Mouse (Mus musculus) neural tube, embryonic 15.5 days (tissue): ENCODE results near the gene Ppard. TPM values are rescaled to one million over a fixed set of nuclear protein-coding genes. Genes with fewer than 3 reads are reported as not detected.

ENCODE experiments used
- ATAC-seq: fragments of 200-750 bp; cut with Nextera tagmentation; 2 replicates; pipeline ENCODE4 v1.8.0; 2017; ENCODE audit warnings: mild to moderate bottlenecking, moderate TSS enrichment, moderate library complexity; ENCODE audit not compliant: low FRiP score
- H3K27ac ChIP-seq: fragments of 300-500 bp; sonication (generic); replicated peaks from 2 replicates; pipeline ENCODE4 v1.5.1; 2015; ENCODE audit warnings: mild to moderate bottlenecking, inconsistent platforms
- H3K27me3 ChIP-seq: fragments of 300-500 bp; sonication (generic); replicated peaks from 2 replicates; pipeline ENCODE4 v1.6.1; 2015; ENCODE audit warnings: inconsistent platforms
- H3K36me3 ChIP-seq: fragments of 300-500 bp; sonication (generic); 2 replicates; pipeline ENCODE4 v1.6.1; 2015; ENCODE audit warnings: inconsistent platforms
- H3K4me1 ChIP-seq: fragments of 300-500 bp; sonication (generic); 2 replicates; pipeline ENCODE4 v1.6.1; 2015; ENCODE audit warnings: inconsistent platforms
- H3K4me2 ChIP-seq: fragments of 300-500 bp; sonication (generic); 2 replicates; pipeline ENCODE4 v1.6.1; 2015; ENCODE audit warnings: inconsistent platforms, mild to moderate bottlenecking, moderate library complexity
- H3K4me3 ChIP-seq: fragments of 300-500 bp; sonication (generic); replicated peaks from 2 replicates; pipeline ENCODE4 v1.5.1; 2015; ENCODE audit warnings: mild to moderate bottlenecking, inconsistent platforms
- H3K9ac ChIP-seq: fragments of 300-500 bp; sonication (generic); replicated peaks from 2 replicates; pipeline ENCODE4 v1.6.1; 2015; ENCODE audit warnings: mild to moderate bottlenecking, inconsistent platforms
- H3K9me3 ChIP-seq: fragments of 300-500 bp; sonication (generic); replicated peaks from 2 replicates; pipeline ENCODE4 v1.6.1; 2016; ENCODE audit warnings: inconsistent platforms
- WGBS: fragments of 180-500 bp; shearing (Covaris S2); methylation state at CpG from one replicate; pipeline ENCODE4 v1.1.7; 2015; ENCODE audit warnings: mixed read lengths; 5-methylcytosine and 5-hydroxymethylcytosine counted together
- polyA plus RNA-seq: library from polyadenylated mRNA; unstranded; fragments of >200 nt; fragmentation: Nextera tagmentation; extraction: Ambion mirVana; gene quantifications from 2 replicates; pipeline ENCODE4 v1.2.1, GENCODE M21; 2015

Ppard gene
- polyA plus RNA-seq, 1 experiment from 2014 or later, result 1.3 TPM

DNA sequence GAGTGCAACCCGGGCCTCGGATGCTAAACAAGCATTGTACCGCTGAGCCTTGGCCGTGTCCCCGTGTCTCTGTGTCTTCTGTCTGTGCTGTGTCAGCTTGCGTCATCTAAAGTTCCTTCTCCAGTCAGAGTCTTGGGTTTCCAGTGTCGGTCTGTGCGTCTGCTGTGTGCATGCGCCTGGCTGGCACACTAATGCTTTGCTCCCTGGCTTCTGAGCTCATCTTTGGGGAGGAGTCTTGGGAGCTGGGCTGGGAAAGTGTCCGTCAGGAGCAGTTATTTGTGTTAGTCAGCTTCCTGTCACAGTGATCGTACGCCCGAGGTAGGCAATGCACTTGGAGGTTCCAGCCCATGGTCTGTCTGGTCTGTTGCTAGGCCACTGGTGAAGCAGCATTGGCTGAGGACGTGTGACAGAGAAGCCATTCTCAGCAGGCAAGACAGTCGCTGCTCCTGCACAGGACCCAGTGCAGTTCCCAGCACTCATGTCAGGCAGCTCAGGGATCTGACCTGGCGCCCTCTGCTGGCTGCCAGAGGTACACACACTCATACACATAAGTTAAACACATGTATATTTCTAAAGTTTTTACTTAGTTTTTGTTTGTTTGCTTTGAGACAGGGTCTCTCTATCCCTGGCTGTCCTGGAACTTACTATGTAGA is 27.5 kb downstream of the Ppard start:
- WGBS, result 84% methylated on average over 16 of the region's 16 CpGs
- Histone ChIP-seq H3K4me1 (peaks cover 31% of the 10 kb centered on the region), H3K27ac (no peak overlapping the region), H3K9me3 (no peaks in the 10 kb centered on the region), H3K4me2 (no peak overlapping the region), H3K9ac (no peak overlapping the region), H3K27me3 (no peaks in the 10 kb centered on the region), H3K4me3 (no peak overlapping the region), H3K36me3 (no peaks in the 10 kb centered on the region)
- ATAC-seq, result no peak

DNA sequence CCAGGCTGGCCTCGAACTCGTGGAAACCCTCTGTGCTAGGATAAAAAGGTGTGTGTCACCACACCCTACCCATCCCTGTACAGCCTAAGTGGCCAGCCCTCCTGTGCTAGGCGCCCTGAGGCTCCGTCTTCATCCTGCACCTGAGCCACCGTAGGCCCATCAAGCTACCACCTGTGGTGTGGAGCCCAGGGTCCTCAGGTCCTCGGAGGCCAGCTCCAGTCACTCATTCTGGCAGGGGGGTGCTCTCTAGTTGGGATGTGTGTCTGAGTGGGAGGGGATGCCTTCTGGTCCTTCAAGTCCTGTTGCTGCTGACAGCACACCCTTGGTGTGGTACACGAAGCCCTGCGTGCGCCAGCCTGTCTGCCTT is 28.0 kb downstream of the Ppard start:
- no peaks in the 10 kb centered on the region for H3K27me3 ChIP-seq
- H3K4me1 ChIP-seq, result peaks cover 26% of the 10 kb centered on the region
- 86% methylated on average over 9 of the region's 9 CpGs for WGBS
- no peaks in the 10 kb centered on the region for H3K9me3 ChIP-seq
- no peak overlapping the region for H3K9ac ChIP-seq
- no peak overlapping the region for H3K4me3 ChIP-seq
- no peak overlapping the region for H3K4me2 ChIP-seq
- no peak for ATAC-seq
- H3K27ac ChIP-seq, result no peak overlapping the region
- no peaks in the 10 kb centered on the region for H3K36me3 ChIP-seq

DNA sequence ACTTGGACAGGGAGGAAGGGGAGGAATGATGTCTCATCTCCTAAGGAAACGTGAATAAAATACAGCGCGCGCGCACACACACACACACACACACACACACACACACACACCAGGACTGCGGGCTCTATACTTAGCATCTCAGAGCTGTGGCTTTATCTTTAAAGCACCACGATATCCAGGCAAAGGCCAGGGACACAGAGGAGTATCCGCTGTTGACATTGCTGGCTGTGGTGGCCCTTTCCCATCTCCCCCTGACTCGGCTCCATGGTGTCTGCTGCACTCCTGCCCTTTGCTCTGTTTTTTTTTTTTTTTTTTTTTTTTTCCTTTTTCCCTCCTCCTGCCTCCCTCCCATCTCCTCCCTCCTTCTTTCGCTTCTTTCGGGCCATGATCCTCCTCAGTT is 29.3 kb downstream of the Ppard start:
- no peak overlapping the region for H3K4me3 ChIP-seq
- no peak for ATAC-seq
- WGBS, result 82% methylated on average over 11 of the region's 11 CpGs

DNA sequence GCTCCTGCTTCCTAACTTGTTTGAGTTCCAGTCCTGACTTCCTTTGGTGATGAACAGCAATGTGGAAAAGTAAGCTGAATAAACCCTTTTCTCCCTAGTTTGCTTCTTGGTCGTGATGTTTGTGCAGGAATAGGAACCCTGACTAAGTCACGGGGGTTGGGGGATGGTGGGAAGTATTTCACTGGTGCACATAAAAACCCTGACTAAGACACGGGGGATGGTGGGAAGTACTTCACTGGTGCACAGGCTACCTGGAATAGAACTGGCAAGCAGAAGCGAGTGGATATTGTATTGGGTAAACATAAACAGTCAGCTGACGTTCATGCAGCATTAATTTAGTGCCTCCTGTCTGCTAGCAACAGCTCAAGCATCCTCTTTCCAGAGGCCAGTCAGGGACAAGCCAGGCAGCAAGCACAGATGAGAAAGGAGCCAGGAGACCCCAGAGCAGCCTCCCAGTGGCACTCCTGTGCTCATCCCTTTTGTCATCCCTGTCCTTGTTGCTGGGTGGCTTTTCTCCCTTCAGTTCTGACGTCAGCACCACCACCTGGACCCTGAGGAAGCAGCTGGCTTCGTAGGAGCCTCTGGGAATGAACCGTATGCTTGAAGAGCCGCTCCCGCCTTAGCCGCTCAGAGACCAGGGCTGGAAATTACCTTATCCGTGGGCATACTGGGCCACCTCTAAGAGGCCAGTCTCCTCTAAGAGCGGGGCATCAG is 30.8 kb downstream of the Ppard start:
- Histone ChIP-seq H3K36me3 (no peaks in the 10 kb centered on the region), H3K27ac (no peak overlapping the region; the same call in 1 of the 2 replicates), H3K4me3 (no peak overlapping the region), H3K4me1 (peaks cover 4% of the 10 kb centered on the region; the same call in 1 of the 2 replicates), H3K9me3 (no peaks in the 10 kb centered on the region), H3K9ac (no peak overlapping the region), H3K4me2 (no peak overlapping the region), H3K27me3 (no peaks in the 10 kb centered on the region)
- WGBS, result 55% methylated on average over 13 of the region's 13 CpGs
- no peak for ATAC-seq

More for the DNA sequence above, 29.3 kb downstream of the Ppard start:
- no peak overlapping the region for H3K9ac ChIP-seq
- H3K9me3 ChIP-seq, result no peaks in the 10 kb centered on the region
- no peak overlapping the region for H3K27ac ChIP-seq
- H3K36me3 ChIP-seq, result no peaks in the 10 kb centered on the region
- H3K27me3 ChIP-seq, result no peaks in the 10 kb centered on the region
- H3K4me2 ChIP-seq, result no peak overlapping the region
- H3K4me1 ChIP-seq, result peaks cover 14% of the 10 kb centered on the region

DNA sequence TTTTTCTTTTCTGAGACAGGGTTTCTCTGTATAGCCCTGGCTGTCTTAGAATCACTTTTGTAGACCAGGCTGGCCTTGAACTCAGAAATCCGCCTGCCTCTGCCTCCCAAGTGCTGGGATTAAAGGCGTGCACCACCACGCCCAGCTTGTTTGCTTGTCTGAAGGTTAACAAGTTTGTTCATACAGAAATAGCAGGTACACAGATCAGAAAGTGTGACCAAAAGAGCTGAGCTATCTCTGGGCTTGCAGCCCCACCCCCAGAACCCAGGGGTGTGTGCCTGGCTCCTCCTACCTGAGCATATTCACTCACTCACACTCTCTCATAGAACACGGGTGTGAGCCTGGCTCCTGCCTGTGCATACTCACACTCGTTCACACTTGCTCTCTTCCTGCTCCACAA is 34.8 kb downstream of the Ppard start:
- H3K4me3 ChIP-seq, result no peak overlapping the region
- no peaks in the 10 kb centered on the region for H3K36me3 ChIP-seq
- H3K27ac ChIP-seq, result no peak overlapping the region
- WGBS, result 93% methylated on average over 5 of the region's 5 CpGs
- ATAC-seq, result no peak
- H3K9ac ChIP-seq, result no peak overlapping the region
- no peak overlapping the region for H3K4me2 ChIP-seq
- no peaks in the 10 kb centered on the region for H3K27me3 ChIP-seq
- no peaks in the 10 kb centered on the region for H3K9me3 ChIP-seq
- peaks cover 4% of the 10 kb centered on the region for H3K4me1 ChIP-seq

DNA sequence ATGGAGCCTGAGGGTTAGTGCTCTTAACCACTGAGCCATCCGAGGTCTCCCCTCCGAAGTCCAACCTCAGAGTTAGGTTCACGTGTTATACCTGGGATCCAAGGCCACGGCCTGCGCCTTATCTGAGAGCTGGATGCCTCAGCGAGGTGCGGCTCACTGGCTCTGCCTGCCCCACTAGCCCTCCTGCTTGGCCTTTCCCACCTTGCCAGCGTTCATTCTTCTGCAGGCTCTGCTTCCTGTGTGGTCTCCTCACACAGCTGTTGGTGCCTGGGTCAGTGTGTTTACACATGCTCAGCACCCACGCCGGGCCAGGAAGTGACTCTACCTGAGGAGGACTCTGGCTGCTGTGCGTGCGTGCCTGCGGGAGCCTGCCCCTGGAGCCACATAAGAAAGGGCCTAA is 37.7 kb downstream of the Ppard start:
- Histone ChIP-seq H3K9ac (no peak overlapping the region), H3K4me1 (no peaks in the 10 kb centered on the region; the same call in 1 of the 2 replicates), H3K27ac (no peak overlapping the region), H3K36me3 (no peaks in the 10 kb centered on the region), H3K4me2 (no peak overlapping the region), H3K9me3 (no peaks in the 10 kb centered on the region), H3K4me3 (no peak overlapping the region), H3K27me3 (no peaks in the 10 kb centered on the region)
- 83% methylated on average over 13 of the region's 13 CpGs for WGBS
- no peak for ATAC-seq

DNA sequence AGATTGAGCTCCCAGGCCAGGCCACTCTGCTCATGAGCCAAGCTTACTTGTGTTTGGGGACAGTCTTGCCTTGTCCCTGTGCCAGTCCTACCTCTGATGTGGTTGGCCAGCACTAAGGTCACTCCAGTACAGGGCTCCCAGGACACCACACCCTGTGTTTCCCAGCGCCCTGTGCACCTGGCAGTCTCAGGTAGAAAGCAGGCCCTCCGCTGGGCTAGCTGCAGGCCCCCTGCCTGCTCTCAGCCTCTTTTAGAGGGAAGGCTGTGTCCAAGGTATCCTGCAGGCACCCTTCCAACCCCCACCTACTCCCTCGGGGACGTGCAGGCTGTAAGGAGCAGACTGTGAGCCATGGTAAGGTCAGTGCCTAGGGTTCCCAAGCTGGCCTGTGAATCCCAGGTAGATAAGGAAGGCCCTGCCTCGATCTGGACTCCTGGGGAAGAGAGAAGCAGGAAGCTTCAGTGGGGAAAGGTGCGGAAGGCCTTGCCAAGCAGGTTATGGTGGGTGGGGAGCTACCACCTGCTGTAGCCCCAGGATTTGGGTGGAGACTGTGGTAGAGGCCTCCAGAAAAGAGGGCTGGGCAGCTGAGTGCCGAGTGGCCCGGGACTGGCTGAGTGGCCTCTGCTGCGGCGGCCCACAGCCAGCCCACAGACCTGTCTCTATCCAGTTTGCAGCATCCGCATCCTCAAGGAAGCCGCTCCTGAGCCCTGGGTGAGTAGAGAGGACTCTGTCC is 39.2 kb downstream of the Ppard start:
- ATAC-seq, result no peak
- no peak overlapping the region for H3K27ac ChIP-seq
- H3K36me3 ChIP-seq, result no peaks in the 10 kb centered on the region
- H3K4me3 ChIP-seq, result no peak overlapping the region
- H3K9me3 ChIP-seq, result no peaks in the 10 kb centered on the region
- H3K4me2 ChIP-seq, result no peak overlapping the region
- H3K4me1 ChIP-seq, result no peaks in the 10 kb centered on the region; the same call in 1 of the 2 replicates
- WGBS, result 87% methylated on average over 12 of the region's 12 CpGs
- no peak overlapping the region for H3K9ac ChIP-seq
- no peaks in the 10 kb centered on the region for H3K27me3 ChIP-seq

DNA sequence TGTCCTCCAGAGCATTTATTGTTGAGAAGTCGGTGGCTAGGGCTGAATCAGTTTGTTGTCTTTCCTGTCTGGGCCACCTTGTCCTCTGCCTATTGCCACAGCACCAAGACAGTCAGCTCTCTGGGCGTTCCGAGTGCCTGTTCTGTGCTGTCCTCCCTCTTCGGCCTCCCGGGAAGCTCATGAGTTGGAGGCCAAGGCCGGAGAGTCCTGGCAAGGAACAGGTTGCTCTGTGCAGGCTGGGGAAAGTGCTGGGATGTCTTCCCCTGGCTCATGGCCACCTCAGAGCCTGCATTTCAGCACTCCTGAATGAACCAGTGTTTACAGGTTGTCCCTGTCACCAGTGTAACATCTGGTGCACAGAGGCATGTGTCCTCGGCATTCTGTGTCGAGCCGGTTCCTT is 39.8 kb downstream of the Ppard start:
- 87% methylated on average over 9 of the region's 9 CpGs for WGBS
- H3K4me3 ChIP-seq, result no peak overlapping the region
- no peak overlapping the region for H3K27ac ChIP-seq
- no peak for ATAC-seq
- no peak overlapping the region for H3K9ac ChIP-seq
- H3K4me2 ChIP-seq, result no peak overlapping the region
- H3K27me3 ChIP-seq, result no peaks in the 10 kb centered on the region
- H3K9me3 ChIP-seq, result no peaks in the 10 kb centered on the region
- H3K36me3 ChIP-seq, result no peaks in the 10 kb centered on the region
- peaks cover 4% of the 10 kb centered on the region for H3K4me1 ChIP-seq

DNA sequence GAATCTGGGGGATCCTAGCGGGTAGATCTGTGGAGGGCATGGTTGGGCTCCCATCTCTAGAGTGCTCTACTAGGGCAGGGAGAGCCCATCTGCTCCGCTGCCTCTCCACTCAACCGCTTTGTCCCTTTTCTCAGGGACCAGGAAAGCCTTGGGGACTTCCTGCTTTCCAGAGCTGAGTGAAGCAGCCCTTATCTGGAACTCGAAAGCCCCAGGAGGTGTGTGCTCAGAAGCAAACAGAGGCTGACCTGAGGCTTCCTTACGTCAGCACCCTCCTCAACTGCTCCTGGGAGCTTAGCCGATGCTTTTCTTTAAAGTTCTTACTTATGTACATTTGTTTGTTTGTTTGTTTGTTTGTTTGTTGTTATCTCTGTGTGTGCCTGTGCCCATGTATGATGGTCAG is 40.3 kb downstream of the Ppard start:
- no peaks in the 10 kb centered on the region for H3K36me3 ChIP-seq
- no peaks in the 10 kb centered on the region for H3K9me3 ChIP-seq
- no peak for ATAC-seq
- WGBS, result 82% methylated on average over 6 of the region's 6 CpGs
- H3K27me3 ChIP-seq, result no peaks in the 10 kb centered on the region
- H3K27ac ChIP-seq, result no peak overlapping the region
- H3K9ac ChIP-seq, result no peak overlapping the region
- H3K4me1 ChIP-seq, result peaks cover 10% of the 10 kb centered on the region
- H3K4me3 ChIP-seq, result no peak overlapping the region
- no peak overlapping the region for H3K4me2 ChIP-seq

DNA sequence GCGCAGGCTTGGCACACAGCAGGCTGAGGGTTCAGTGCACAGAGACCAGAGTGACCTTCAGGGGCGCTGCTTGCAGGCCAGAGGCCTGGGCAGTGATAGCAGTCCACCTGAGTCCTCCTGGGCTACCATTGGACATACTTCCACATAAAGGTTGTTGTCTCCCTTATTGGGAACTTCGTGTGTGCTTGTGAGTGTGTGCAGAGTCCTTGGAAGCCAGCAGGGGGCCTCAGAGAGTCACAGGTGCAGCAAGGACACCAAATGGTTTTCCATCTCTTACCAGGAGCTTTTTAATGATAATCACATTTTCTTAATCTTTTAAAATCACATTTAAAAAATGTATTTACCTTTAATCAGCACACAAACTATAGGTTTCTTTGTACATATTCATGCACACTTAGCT is 42.2 kb downstream of the Ppard start:
- no peak for ATAC-seq
- Histone ChIP-seq H3K4me2 (no peak overlapping the region), H3K4me1 (peaks cover 24% of the 10 kb centered on the region), H3K27me3 (no peaks in the 10 kb centered on the region), H3K27ac (no peak overlapping the region), H3K4me3 (no peak overlapping the region), H3K36me3 (no peaks in the 10 kb centered on the region), H3K9ac (no peak overlapping the region), H3K9me3 (no peaks in the 10 kb centered on the region)
- WGBS, result 82% methylated on average over 3 of the region's 3 CpGs

DNA sequence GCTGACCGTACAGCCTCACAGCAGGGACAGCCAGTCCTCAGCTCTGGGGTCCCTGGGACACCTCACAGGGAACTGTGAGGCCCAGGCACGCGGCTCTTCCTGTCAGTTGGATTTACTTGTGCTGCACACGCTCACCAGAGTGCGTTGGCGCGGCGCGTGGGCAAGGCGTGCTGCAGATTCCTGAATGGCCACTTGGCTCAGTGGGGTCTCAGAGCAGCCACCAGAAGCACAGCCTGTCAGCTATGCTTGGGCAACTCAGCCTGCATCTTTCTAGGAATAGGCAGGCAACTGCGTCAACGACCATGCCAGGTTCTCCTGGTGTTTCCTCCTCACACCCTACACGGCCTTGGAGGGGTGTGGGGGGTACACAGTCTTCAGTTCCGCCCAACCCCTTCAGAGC is 44.7 kb downstream of the Ppard start:
- Histone ChIP-seq H3K27ac (no peak overlapping the region), H3K27me3 (no peaks in the 10 kb centered on the region), H3K4me1 (peaks cover 40% of the 10 kb centered on the region), H3K9me3 (no peaks in the 10 kb centered on the region), H3K4me2 (no peak overlapping the region), H3K9ac (no peak overlapping the region), H3K4me3 (no peak overlapping the region), H3K36me3 (no peaks in the 10 kb centered on the region)
- no peak for ATAC-seq
- WGBS, result 77% methylated on average over 14 of the region's 14 CpGs

DNA sequence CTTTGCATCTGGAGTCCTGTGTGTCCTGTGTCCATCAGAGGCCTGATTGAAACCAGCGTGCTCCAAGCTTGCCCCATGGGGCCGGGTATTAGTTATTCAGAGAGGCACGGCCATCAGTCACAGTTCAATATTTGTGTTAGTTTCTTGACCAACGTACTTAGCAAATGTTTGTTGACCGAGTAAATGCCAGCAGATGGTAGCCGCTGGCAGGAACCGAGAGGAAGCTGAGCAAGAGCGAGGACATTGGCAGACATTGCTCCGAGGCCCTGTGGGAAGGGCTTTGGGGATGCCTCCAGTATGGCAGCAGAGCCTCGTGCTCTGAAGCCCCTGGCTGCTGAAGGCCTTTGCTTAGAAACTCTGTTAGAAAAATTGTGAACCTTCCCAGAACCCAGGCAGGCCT is 45.2 kb downstream of the Ppard start:
- Histone ChIP-seq H3K9me3 (no peaks in the 10 kb centered on the region), H3K36me3 (no peaks in the 10 kb centered on the region), H3K4me3 (no peak overlapping the region), H3K9ac (no peak overlapping the region), H3K4me1 (peaks cover 40% of the 10 kb centered on the region), H3K4me2 (no peak overlapping the region), H3K27me3 (no peaks in the 10 kb centered on the region), H3K27ac (no peak overlapping the region)
- no peak for ATAC-seq
- 75% methylated on average over 10 of the region's 10 CpGs for WGBS
